Mouse (Mus musculus) midbrain, embryonic 12.5 days (tissue): ENCODE results near the gene 2310033P09Rik. TPM values are rescaled to one million over a fixed set of nuclear protein-coding genes. Genes with fewer than 3 reads are reported as not detected.

ENCODE experiments used
- ATAC-seq: fragments of 200-750 bp; cut with Nextera tagmentation; 2 replicates; pipeline ENCODE4 v1.8.0; 2017; ENCODE audit warnings: low read depth, moderate TSS enrichment, moderate library complexity; ENCODE audit not compliant: low FRiP score
- H3K27ac ChIP-seq: fragments of 300-500 bp; sonication (generic); replicated peaks from 2 replicates; pipeline ENCODE4 v1.5.1; 2016; ENCODE audit warnings: mild to moderate bottlenecking
- H3K27me3 ChIP-seq: fragments of 300-500 bp; sonication (generic); 2 replicates; pipeline ENCODE4 v1.6.1; 2016; ENCODE audit warnings: mild to moderate bottlenecking
- H3K36me3 ChIP-seq: fragments of 300-500 bp; sonication (generic); 2 replicates; pipeline ENCODE4 v1.6.1; 2016
- H3K4me1 ChIP-seq: fragments of 300-500 bp; sonication (generic); 2 replicates; pipeline ENCODE4 v1.6.1; 2016
- H3K4me2 ChIP-seq: fragments of 300-500 bp; sonication (generic); replicated peaks from 2 replicates; pipeline ENCODE4 v1.6.1; 2016; ENCODE audit warnings: mild to moderate bottlenecking, moderate library complexity
- H3K4me3 ChIP-seq: fragments of 300-500 bp; sonication (generic); 2 replicates; pipeline ENCODE4 v1.5.1; 2016; ENCODE audit warnings: mild to moderate bottlenecking
- H3K9ac ChIP-seq: fragments of 300-500 bp; sonication (generic); replicated peaks from 2 replicates; pipeline ENCODE4 v1.6.1; 2016; ENCODE audit warnings: mild to moderate bottlenecking, moderate library complexity
- H3K9me3 ChIP-seq: fragments of 300-500 bp; sonication (generic); 2 replicates; pipeline ENCODE4 v1.6.1; 2016; ENCODE audit warnings: mild to moderate bottlenecking
- WGBS: fragments of 180-500 bp; shearing (Covaris S2); methylation state at CpG from one replicate; pipeline ENCODE4 v1.1.7; 2016; 5-methylcytosine and 5-hydroxymethylcytosine counted together
- polyA plus RNA-seq: library from polyadenylated mRNA; unstranded; fragments of >200 nt; fragmentation: Nextera tagmentation; extraction: Ambion mirVana; gene quantifications from 2 replicates; pipeline ENCODE4 v1.2.1, GENCODE M21; 2016

2310033P09Rik gene
- polyA plus RNA-seq, 1 experiment from 2014 or later, result 35.0 TPM

GRCm38 (mm10) chr11:59224025-59224424, 15.9 kb downstream of the 2310033P09Rik start:
- Histone ChIP-seq H3K9me3 (no peaks in the 10 kb centered on the region), H3K9ac (no peak overlapping the region), H3K27ac (no peak overlapping the region), H3K4me3 (no peak overlapping the region), H3K36me3 (peaks cover 19% of the 10 kb centered on the region), H3K4me2 (no peak overlapping the region), H3K4me1 (peaks cover 39% of the 10 kb centered on the region), H3K27me3 (no peaks in the 10 kb centered on the region)
- ATAC-seq, result no peak
- WGBS, result 96% methylated on average over 3 of the region's 3 CpGs

- H3K36me3 ChIP-seq, result peaks cover 15% of the 10 kb centered on the region
- H3K4me3 ChIP-seq, result no peak overlapping the region
- no peaks in the 10 kb centered on the region for H3K27me3 ChIP-seq
- no peak overlapping the region for H3K9ac ChIP-seq
- no peak overlapping the region for H3K4me2 ChIP-seq
- ATAC-seq, result no peak
- H3K4me1 ChIP-seq, result peaks cover 39% of the 10 kb centered on the region
- no peaks in the 10 kb centered on the region for H3K9me3 ChIP-seq
- 85% methylated on average over 2 of the region's 2 CpGs for WGBS
- H3K27ac ChIP-seq, result no peak overlapping the region
Observed at GRCm38 (mm10) chr11:59224470-59224869, 16.3 kb downstream of the 2310033P09Rik start.

- peaks cover 39% of the 10 kb centered on the region for H3K4me1 ChIP-seq
- no peak for ATAC-seq
- 89% methylated on average over 2 of the region's 2 CpGs for WGBS
- H3K9ac ChIP-seq, result no peak overlapping the region
- H3K27me3 ChIP-seq, result no peaks in the 10 kb centered on the region
- no peaks in the 10 kb centered on the region for H3K9me3 ChIP-seq
- no peak overlapping the region for H3K4me2 ChIP-seq
- H3K27ac ChIP-seq, result no peak overlapping the region
- no peak overlapping the region for H3K4me3 ChIP-seq
- peaks cover 10% of the 10 kb centered on the region for H3K36me3 ChIP-seq
Observed at GRCm38 (mm10) chr11:59225167-59225566, 17.0 kb downstream of the 2310033P09Rik start.

DNA sequence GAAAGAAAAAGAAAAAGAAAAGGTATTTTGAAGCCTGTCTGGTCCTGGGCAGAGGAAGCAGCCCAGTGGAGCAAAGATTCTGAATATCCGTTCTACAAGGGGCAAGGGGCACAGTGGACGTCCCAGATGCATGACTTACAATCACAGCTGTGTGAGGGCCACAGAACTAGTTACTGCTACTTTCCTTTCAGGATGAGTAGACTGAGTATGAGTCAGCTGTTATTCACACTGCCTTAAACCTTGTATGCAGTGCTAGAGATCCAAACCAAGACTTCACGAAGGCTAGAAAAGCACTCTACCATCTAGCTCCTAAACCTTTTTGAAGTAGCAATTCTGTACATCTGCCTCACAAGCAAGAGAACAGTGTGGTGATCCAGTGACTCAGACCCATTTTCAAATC, 18.1 kb downstream of the 2310033P09Rik start:
- Histone ChIP-seq H3K27me3 (no peaks in the 10 kb centered on the region), H3K27ac (no peak overlapping the region), H3K9me3 (no peaks in the 10 kb centered on the region), H3K9ac (peak overlapping the region; percentile 99), H3K4me3 (peak overlapping the region; percentile 99), H3K4me1 (peaks cover 41% of the 10 kb centered on the region), H3K36me3 (peaks cover 6% of the 10 kb centered on the region; the same call in 1 of the 2 replicates), H3K4me2 (peak overlapping the region; percentile 96)
- no peak for ATAC-seq
- WGBS, result 72% methylated on average over 3 of the region's 3 CpGs

DNA sequence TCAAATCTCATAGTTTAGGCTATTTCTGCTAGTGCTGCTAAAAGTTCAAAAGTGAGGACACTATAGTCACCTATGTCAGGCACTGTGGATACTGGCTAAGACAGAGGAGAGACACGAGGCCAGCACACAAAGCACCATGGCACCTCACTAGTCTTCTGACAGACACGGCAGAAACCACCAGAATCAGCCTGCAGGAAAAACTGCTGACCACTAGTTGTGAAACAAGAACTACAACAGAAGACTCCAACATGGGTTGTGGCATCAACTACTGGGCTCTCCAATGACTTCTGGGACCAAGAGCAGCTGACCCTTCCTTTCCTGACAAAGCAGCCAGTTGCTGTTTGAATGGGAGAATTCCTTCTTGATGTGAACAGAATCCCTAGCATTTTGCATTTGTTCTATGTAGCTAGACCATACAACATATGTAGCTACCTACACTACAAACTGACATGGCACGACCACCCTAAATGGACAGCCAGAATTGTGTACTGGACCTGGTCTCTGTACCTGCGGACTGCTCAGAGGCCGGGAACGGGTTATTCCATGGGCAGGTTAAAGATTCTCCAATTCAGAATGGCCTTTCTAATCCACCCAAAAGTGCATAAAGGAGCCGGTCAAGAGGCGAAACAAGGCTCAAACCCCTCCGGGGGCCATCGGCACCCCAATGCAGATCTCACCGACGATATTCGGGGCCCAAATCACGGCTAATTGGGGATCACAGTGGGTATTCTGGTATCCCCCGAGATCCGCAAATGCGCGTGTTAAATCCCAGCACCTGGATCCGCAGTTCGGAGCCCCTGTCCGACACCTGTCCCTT, 18.9 kb downstream of the 2310033P09Rik start:
- Histone ChIP-seq H3K9ac (peak overlapping the region; percentile 99), H3K36me3 (peaks cover 6% of the 10 kb centered on the region; the same call in 1 of the 2 replicates), H3K27me3 (peaks cover 4% of the 10 kb centered on the region; the same call in 1 of the 2 replicates), H3K4me2 (peak overlapping the region; percentile 96), H3K4me3 (peak overlapping the region; percentile 99), H3K27ac (peak overlapping the region; percentile 95), H3K9me3 (no peaks in the 10 kb centered on the region), H3K4me1 (peaks cover 41% of the 10 kb centered on the region)
- ATAC-seq, result no peak
- WGBS, result 9% methylated on average over 21 of the region's 21 CpGs

- 1% methylated on average over 46 of the region's 51 CpGs for WGBS
- peak; percentile 84 for ATAC-seq
- Histone ChIP-seq H3K4me2 (peak overlapping the region; percentile 96), H3K27me3 (peaks cover 4% of the 10 kb centered on the region; the same call in 1 of the 2 replicates), H3K9ac (peak overlapping the region; percentile 99), H3K4me1 (peaks cover 41% of the 10 kb centered on the region), H3K36me3 (peaks cover 6% of the 10 kb centered on the region; the same call in 1 of the 2 replicates), H3K4me3 (peak overlapping the region; percentile 99), H3K27ac (peak overlapping the region; percentile 95), H3K9me3 (no peaks in the 10 kb centered on the region)
Observed at GRCm38 (mm10) chr11:59227604-59228121, 19.5 kb downstream of the 2310033P09Rik start.

- WGBS, result 5% methylated on average over 59 of the region's 59 CpGs
- peak within 1 kb of the TSS; percentile 95 for H3K27ac ChIP-seq
- peak; percentile 94 for ATAC-seq
Observed at GRCm38 (mm10) chr11:59228122-59228953, 20.2 kb downstream of the 2310033P09Rik start, which contains the start of gene Arf1. Arf1 (minus strand) TSS chr11:59228270.

GRCm38 (mm10) chr11:59230144-59230760, 22.1 kb downstream of the 2310033P09Rik start:
- WGBS, result 17% methylated on average over 7 of the region's 7 CpGs
- no peak overlapping the region for H3K9ac ChIP-seq
- ATAC-seq, result no peak

More at GRCm38 (mm10) chr11:59228122-59228953, 20.2 kb downstream of the 2310033P09Rik start, which contains the start of gene Arf1:
- H3K4me2 ChIP-seq, result peak within 1 kb of the TSS; percentile 96
- H3K9me3 ChIP-seq, result no peaks in the 10 kb centered on the region
- peaks cover 39% of the 10 kb centered on the region for H3K4me1 ChIP-seq
- peak within 1 kb of the TSS; percentile 99 for H3K4me3 ChIP-seq
- H3K36me3 ChIP-seq, result peaks cover 3% of the 10 kb centered on the region; the same call in 1 of the 2 replicates
- H3K9ac ChIP-seq, result peak within 1 kb of the TSS; percentile 99
- H3K27me3 ChIP-seq, result peaks cover 4% of the 10 kb centered on the region; the same call in 1 of the 2 replicates

DNA sequence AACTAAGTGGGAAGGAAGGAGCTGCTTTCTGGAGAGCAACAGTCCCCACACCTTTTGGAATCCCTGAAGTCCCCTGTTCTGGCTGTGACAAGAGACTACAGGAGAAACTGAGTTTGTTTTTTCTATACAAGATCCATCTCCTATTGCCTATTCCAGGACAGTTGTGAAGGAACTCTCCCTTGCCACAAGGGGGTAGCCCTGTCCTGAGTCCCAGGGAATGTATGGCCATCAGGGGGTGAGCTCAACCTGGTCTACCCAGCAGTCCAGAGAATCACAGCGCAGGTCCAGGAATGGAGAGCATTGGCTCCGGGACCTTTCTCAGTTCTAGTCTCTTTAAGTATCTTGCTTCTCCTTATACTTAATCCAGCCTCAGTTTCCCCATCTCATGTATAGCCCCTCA, 24.7 kb downstream of the 2310033P09Rik start:
- Histone ChIP-seq H3K4me1 (peaks cover 9% of the 10 kb centered on the region), H3K9me3 (no peaks in the 10 kb centered on the region), H3K27me3 (peaks cover 15% of the 10 kb centered on the region), H3K4me3 (no peak overlapping the region), H3K9ac (no peak overlapping the region), H3K36me3 (no peaks in the 10 kb centered on the region), H3K4me2 (no peak overlapping the region), H3K27ac (no peak overlapping the region)
- 60% methylated on average over 2 of the region's 2 CpGs for WGBS
- no peak for ATAC-seq

More at GRCm38 (mm10) chr11:59230144-59230760, 22.1 kb downstream of the 2310033P09Rik start:
- Histone ChIP-seq H3K4me3 (no peak overlapping the region), H3K27me3 (peaks cover 4% of the 10 kb centered on the region; the same call in 1 of the 2 replicates), H3K36me3 (no peaks in the 10 kb centered on the region), H3K9me3 (no peaks in the 10 kb centered on the region), H3K4me1 (peaks cover 30% of the 10 kb centered on the region), H3K4me2 (no peak overlapping the region), H3K27ac (no peak overlapping the region)

- H3K4me3 ChIP-seq, result no peak overlapping the region
- no peaks in the 10 kb centered on the region for H3K9me3 ChIP-seq
- H3K36me3 ChIP-seq, result no peaks in the 10 kb centered on the region
- H3K27me3 ChIP-seq, result peaks cover 60% of the 10 kb centered on the region
- no peak overlapping the region for H3K27ac ChIP-seq
- H3K9ac ChIP-seq, result no peak overlapping the region
- H3K4me2 ChIP-seq, result no peak overlapping the region
- H3K4me1 ChIP-seq, result peaks cover 16% of the 10 kb centered on the region
- ATAC-seq, result peak; percentile 85
- whole genome bisulfite sequencing, result 4% methylated on average over 14 of the region's 15 CpGs
Observed at GRCm38 (mm10) chr11:59238525-59239427, 30.7 kb downstream of the 2310033P09Rik start.
